Mouse (Mus musculus): ENCODE data around the gene Adcy7. TPM values are rescaled to one million over a fixed set of nuclear protein-coding genes. Genes with fewer than 3 reads are reported as not detected.

Gene Adcy7
- polyA plus RNA-seq, 1 experiment from 2014 or later, result 5.9 TPM

DNA sequence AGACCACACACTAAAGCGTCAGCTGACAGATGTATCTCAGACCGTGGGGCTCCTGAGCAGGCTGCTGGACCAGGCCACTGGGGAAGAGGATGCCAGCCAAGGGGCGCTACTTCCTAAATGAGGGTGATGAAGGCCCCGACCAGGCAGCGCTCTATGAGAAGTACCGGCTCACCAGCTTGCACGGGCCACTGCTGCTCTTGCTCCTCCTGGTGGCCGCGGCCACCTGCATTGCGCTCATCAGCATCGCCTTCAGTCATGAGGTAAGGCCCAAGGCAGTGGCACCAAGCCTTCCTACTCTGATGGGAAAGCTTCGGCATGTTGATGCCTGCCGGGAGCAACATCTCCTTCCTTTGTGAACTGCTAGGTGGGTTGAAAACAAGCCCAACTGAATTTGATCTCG is 34.3 kb downstream of the Adcy7 start:
- Histone ChIP-seq H3K36me3 (ENCODE audit: control insufficient read depth, insufficient read depth) (no peaks in the 10 kb centered on the region), H3K4me2 (ENCODE audit: low read depth, low read length) (no peak overlapping the region), H3K4me1 (ENCODE audit: control insufficient read depth, insufficient read depth, low read length) (0 out of 2 replicates have a peak, but pooled peaks cover 4% of the 10 kb centered on the region), H3K9ac (ENCODE audit: low read length) (no peak overlapping the region), H3K4me3 (ENCODE audit: low read length) (no peak overlapping the region), H3K27ac (ENCODE audit: low read length) (no peak overlapping the region), H3K9me3 (replicated peaks; ENCODE audit: control insufficient read depth, low read length) (no peaks in the 10 kb centered on the region), H3K27me3 (ENCODE audit: control insufficient read depth, insufficient read depth, low read length) (no peaks in the 10 kb centered on the region)
- 62% methylated on average over 14 of the region's 14 CpGs for WGBS
- no peak for ATAC-seq (replicated peaks; ENCODE audit: extremely low read depth, insufficient read depth, low FRiP score)

DNA sequence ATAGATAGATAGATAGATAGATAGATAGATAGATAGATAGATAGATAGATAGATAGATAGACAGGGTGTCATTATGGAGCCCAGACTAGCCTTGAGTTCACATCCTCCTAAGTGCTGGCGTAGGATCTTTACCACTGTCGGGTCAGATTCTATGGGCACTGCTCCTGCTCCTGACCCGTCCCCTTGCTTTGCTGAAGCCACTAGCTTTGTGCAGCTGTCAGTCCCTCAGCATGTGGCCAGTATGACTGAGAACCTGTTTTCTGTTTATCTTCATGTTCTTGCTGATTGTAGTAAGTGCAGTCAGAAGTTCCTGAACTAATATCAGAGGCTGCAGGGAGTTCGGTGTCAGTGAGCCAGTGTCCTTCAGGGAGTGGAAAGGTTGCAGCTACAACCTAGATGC is 35.5 kb downstream of the Adcy7 start:
- no peaks in the 10 kb centered on the region for H3K27me3 ChIP-seq (ENCODE audit: control insufficient read depth, insufficient read depth, low read length)
- H3K4me3 ChIP-seq (ENCODE audit: low read length), result no peak overlapping the region
- no peak overlapping the region for H3K4me2 ChIP-seq (ENCODE audit: low read depth, low read length)
- no peak for ATAC-seq (replicated peaks; ENCODE audit: extremely low read depth, insufficient read depth, low FRiP score)
- no peaks in the 10 kb centered on the region for H3K9me3 ChIP-seq (replicated peaks; ENCODE audit: control insufficient read depth, low read length)
- no peak overlapping the region for H3K9ac ChIP-seq (ENCODE audit: low read length)
- 73% methylated on average over 4 of the region's 4 CpGs for WGBS
- H3K27ac ChIP-seq (ENCODE audit: low read length), result no peak overlapping the region
- 0 out of 2 replicates have a peak, but pooled peaks cover 2% of the 10 kb centered on the region for H3K4me1 ChIP-seq (ENCODE audit: control insufficient read depth, insufficient read depth, low read length)
- no peaks in the 10 kb centered on the region for H3K36me3 ChIP-seq (ENCODE audit: control insufficient read depth, insufficient read depth)

DNA sequence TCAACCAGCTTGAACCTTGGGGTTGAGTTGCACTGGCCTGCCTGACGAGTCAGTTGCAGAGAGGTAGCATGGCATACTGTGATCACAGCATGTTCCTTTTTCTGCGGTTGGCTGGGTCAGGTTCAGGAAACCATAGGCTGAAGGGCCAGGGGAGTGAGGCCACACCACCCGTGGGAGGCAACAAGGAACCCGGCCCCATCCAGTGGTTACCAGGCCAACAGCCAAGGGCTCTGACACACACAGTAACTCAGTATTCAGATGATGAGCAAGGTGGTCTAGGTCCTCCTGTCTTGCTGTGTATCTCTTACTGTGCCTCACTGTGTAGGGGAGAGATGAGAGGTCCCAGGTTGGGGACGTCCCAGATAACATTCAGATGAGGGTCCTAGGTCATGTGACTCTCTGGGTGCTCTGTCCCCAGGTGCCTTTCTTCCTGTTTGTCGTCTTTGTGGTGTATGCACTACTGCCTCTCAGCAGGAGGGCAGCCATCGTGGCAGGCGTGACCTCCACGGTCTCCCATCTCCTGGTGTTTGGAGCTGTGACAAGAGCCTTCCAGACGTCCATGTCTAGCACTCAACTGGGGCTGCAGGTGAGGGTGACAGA is 37.2 kb downstream of the Adcy7 start:
- Histone ChIP-seq H3K27ac (ENCODE audit: low read length) (no peak overlapping the region), H3K36me3 (ENCODE audit: control insufficient read depth, insufficient read depth) (no peaks in the 10 kb centered on the region), H3K27me3 (ENCODE audit: control insufficient read depth, insufficient read depth, low read length) (no peaks in the 10 kb centered on the region), H3K4me2 (ENCODE audit: low read depth, low read length) (no peak overlapping the region), H3K9ac (ENCODE audit: low read length) (no peak overlapping the region), H3K4me3 (ENCODE audit: low read length) (no peak overlapping the region), H3K4me1 (ENCODE audit: control insufficient read depth, insufficient read depth, low read length) (peaks cover 8% of the 10 kb centered on the region; the same call in 1 of the 2 replicates), H3K9me3 (replicated peaks; ENCODE audit: control insufficient read depth, low read length) (no peaks in the 10 kb centered on the region)
- no peak; the same call in 1 of the 2 replicates for ATAC-seq (replicated peaks; ENCODE audit: extremely low read depth, insufficient read depth, low FRiP score)
- 67% methylated on average over 10 of the region's 10 CpGs for WGBS

DNA sequence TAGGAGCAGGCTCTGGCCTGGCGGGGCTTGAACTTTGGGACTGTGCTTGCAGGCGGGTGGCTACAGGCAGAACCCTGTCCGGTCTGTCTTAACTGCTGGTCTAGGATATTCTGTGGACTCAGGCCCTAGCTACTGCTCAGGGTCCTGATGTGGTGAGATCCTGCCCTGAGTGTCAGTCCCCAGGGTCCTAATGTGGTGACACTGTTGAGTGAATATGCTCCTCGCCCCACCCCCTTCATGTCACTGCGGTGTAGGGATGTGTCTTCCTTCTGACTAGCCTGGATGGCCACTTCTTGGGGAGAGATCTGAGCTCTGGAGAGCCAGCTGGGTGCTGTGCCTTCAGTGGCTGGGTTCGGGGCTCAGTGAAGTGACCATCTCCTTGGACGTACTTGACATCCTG is 37.7 kb downstream of the Adcy7 start:
- H3K9me3 ChIP-seq (replicated peaks; ENCODE audit: control insufficient read depth, low read length), result no peaks in the 10 kb centered on the region
- no peaks in the 10 kb centered on the region for H3K27me3 ChIP-seq (ENCODE audit: control insufficient read depth, insufficient read depth, low read length)
- H3K9ac ChIP-seq (ENCODE audit: low read length), result no peak overlapping the region
- no peak overlapping the region for H3K4me3 ChIP-seq (ENCODE audit: low read length)
- no peak overlapping the region for H3K4me2 ChIP-seq (ENCODE audit: low read depth, low read length)
- 89% methylated on average over 7 of the region's 7 CpGs for WGBS
- no peak overlapping the region for H3K27ac ChIP-seq (ENCODE audit: low read length)
- H3K4me1 ChIP-seq (ENCODE audit: control insufficient read depth, insufficient read depth, low read length), result peaks cover 8% of the 10 kb centered on the region; the same call in 1 of the 2 replicates
- no peaks in the 10 kb centered on the region for H3K36me3 ChIP-seq (ENCODE audit: control insufficient read depth, insufficient read depth)
- ATAC-seq (replicated peaks; ENCODE audit: extremely low read depth, insufficient read depth, low FRiP score), result no peak

DNA sequence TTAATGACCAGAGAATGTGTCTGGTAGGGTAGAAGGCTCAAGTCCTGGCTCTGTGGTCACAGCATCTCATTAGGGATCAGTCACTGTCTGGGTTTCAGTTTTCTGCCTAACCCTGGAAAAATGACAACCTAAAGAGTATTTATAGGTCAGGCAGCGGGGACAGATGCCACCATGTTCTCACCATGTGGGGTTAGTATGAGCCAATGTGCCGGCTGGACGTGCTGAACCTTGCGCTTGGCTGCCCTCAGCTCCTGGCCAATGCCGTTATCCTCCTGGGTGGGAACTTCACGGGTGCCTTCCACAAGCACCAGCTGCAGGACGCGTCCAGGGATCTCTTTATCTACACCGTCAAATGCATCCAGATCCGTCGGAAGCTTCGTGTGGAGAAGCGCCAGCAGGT is 38.1 kb downstream of the Adcy7 start:
- Histone ChIP-seq H3K27ac (ENCODE audit: low read length) (no peak overlapping the region), H3K9ac (ENCODE audit: low read length) (no peak overlapping the region), H3K4me3 (ENCODE audit: low read length) (no peak overlapping the region), H3K36me3 (ENCODE audit: control insufficient read depth, insufficient read depth) (no peaks in the 10 kb centered on the region), H3K9me3 (replicated peaks; ENCODE audit: control insufficient read depth, low read length) (no peaks in the 10 kb centered on the region), H3K4me1 (ENCODE audit: control insufficient read depth, insufficient read depth, low read length) (peaks cover 8% of the 10 kb centered on the region; the same call in 1 of the 2 replicates), H3K27me3 (ENCODE audit: control insufficient read depth, insufficient read depth, low read length) (no peaks in the 10 kb centered on the region), H3K4me2 (ENCODE audit: low read depth, low read length) (no peak overlapping the region)
- ATAC-seq (replicated peaks; ENCODE audit: extremely low read depth, insufficient read depth, low FRiP score), result no peak
- 86% methylated on average over 13 of the region's 13 CpGs for WGBS

DNA sequence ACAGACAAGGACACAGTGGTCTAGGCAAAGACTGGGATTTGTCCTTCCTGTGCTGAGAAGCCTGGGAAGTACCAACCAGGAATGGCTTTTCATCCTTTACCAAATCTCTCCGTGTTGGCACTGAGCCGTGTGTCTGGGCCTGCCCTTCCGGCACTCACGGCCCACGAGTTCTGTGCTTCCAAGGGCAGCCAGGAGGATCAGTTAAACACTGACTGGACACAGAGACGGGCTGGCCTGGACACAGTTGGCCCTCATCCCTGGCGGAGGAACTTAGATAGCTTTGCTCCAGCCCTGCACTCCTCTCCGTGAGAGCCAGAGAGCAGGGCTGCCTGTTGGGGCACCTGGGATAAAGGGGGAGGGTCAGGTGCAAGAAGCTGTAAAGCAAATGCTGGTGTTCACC is 40.8 kb downstream of the Adcy7 start:
- no peak overlapping the region for H3K27ac ChIP-seq (ENCODE audit: low read length)
- WGBS, result 39% methylated on average over 8 of the region's 8 CpGs
- peaks cover 14% of the 10 kb centered on the region; the same call in 1 of the 2 replicates for H3K4me1 ChIP-seq (ENCODE audit: control insufficient read depth, insufficient read depth, low read length)
- H3K36me3 ChIP-seq (ENCODE audit: control insufficient read depth, insufficient read depth), result no peaks in the 10 kb centered on the region
- no peak overlapping the region for H3K4me3 ChIP-seq (ENCODE audit: low read length)
- no peak overlapping the region for H3K9ac ChIP-seq (ENCODE audit: low read length)
- no peaks in the 10 kb centered on the region for H3K9me3 ChIP-seq (replicated peaks; ENCODE audit: control insufficient read depth, low read length)
- ATAC-seq (replicated peaks; ENCODE audit: extremely low read depth, insufficient read depth, low FRiP score), result no peak; the same call in 1 of the 2 replicates
- H3K4me2 ChIP-seq (ENCODE audit: low read depth, low read length), result no peak overlapping the region
- H3K27me3 ChIP-seq (ENCODE audit: control insufficient read depth, insufficient read depth, low read length), result no peaks in the 10 kb centered on the region

DNA sequence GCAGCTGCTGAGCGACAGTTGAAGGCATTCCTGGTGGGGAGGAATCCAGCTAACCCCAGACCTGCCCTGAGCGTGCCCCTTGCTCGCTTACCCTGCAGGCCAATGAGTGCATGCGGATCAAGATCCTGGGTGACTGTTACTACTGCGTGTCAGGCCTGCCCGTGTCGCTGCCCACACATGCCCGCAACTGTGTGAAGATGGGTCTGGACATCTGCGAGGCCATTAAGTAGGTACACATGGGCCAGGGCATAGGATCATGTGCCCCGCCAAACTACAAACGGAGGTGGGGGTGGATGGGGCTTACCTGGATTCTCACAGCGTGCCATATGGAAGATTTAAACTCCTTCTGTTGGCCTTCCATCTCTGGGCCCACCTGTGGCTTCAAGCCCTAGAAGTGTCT is 41.8 kb downstream of the Adcy7 start:
- Histone ChIP-seq H3K27me3 (ENCODE audit: control insufficient read depth, insufficient read depth, low read length) (no peaks in the 10 kb centered on the region), H3K4me1 (ENCODE audit: control insufficient read depth, insufficient read depth, low read length) (peaks cover 12% of the 10 kb centered on the region; the same call in 1 of the 2 replicates), H3K9ac (ENCODE audit: low read length) (no peak overlapping the region), H3K9me3 (replicated peaks; ENCODE audit: control insufficient read depth, low read length) (no peaks in the 10 kb centered on the region), H3K4me3 (ENCODE audit: low read length) (no peak overlapping the region), H3K4me2 (ENCODE audit: low read depth, low read length) (no peak overlapping the region), H3K27ac (ENCODE audit: low read length) (no peak overlapping the region), H3K36me3 (ENCODE audit: control insufficient read depth, insufficient read depth) (no peaks in the 10 kb centered on the region)
- WGBS, result 89% methylated on average over 12 of the region's 12 CpGs
- ATAC-seq (replicated peaks; ENCODE audit: extremely low read depth, insufficient read depth, low FRiP score), result no peak

DNA sequence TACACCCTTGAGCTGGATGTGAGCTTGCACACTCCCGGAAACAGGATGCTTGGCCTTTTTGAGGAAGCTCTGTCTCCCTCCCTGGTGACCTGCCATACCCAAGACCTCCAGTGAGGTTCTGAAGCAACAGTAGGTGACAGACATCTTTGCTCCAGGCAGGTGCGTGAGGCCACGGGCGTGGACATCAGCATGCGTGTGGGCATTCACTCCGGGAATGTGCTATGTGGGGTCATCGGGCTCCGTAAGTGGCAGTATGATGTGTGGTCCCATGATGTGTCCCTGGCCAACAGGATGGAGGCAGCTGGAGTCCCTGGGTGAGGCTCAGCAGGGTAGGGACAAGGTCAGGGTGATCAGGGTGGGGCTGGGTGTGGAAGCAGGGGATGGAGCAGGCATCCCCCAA is 43.1 kb downstream of the Adcy7 start:
- H3K27ac ChIP-seq (ENCODE audit: low read length), result no peak overlapping the region
- H3K9ac ChIP-seq (ENCODE audit: low read length), result no peak overlapping the region
- no peaks in the 10 kb centered on the region for H3K27me3 ChIP-seq (ENCODE audit: control insufficient read depth, insufficient read depth, low read length)
- H3K36me3 ChIP-seq (ENCODE audit: control insufficient read depth, insufficient read depth), result no peaks in the 10 kb centered on the region
- WGBS, result 94% methylated on average over 8 of the region's 8 CpGs
- H3K4me2 ChIP-seq (ENCODE audit: low read depth, low read length), result no peak overlapping the region
- no peak overlapping the region for H3K4me3 ChIP-seq (ENCODE audit: low read length)
- H3K9me3 ChIP-seq (replicated peaks; ENCODE audit: control insufficient read depth, low read length), result no peaks in the 10 kb centered on the region
- peaks cover 12% of the 10 kb centered on the region; the same call in 1 of the 2 replicates for H3K4me1 ChIP-seq (ENCODE audit: control insufficient read depth, insufficient read depth, low read length)
- no peak for ATAC-seq (replicated peaks; ENCODE audit: extremely low read depth, insufficient read depth, low FRiP score)

DNA sequence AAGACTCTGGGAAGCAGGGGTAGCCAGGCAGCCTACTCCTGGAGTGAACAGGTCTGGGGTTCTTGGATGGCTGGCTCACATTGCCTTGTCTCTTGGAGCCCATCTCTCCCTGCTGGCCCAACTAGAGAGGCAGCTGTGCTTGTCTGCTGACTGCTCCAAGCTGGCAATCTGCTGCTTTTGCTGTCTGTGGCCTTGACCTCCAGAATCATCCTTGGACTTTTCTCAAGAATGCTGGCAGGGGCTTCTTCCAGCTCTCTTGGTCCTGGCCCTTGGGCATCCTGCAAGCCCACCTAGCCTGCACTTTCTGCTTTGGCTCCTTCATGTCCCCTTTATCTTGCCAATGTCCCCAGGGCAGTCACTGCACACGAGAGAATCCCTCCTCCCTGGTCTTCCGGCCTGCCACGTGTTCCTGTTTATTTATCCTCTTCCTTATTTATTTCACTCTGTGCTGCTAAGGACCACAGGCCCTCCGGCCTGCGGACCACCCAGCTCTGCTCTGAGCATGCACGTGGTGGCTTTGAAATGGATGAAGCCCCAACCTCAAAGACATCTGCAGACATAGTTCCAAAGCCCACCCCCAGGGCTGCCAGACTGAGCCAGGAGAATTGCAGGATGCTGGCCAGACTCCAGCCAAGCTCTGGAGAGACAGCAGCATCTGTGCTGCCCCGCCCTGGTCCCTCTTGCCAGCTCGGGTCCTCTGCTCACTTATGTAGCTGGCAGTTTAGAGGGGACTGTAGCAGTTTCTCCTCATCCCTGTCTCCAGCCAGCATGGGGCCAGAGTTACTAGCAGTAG is 44.1 kb downstream of the Adcy7 start:
- no peak overlapping the region for H3K4me3 ChIP-seq (ENCODE audit: low read length)
- no peak overlapping the region for H3K9ac ChIP-seq (ENCODE audit: low read length)
- H3K9me3 ChIP-seq (replicated peaks; ENCODE audit: control insufficient read depth, low read length), result no peaks in the 10 kb centered on the region
- WGBS, result 35% methylated on average over 8 of the region's 8 CpGs
- H3K4me2 ChIP-seq (ENCODE audit: low read depth, low read length), result no peak overlapping the region
- H3K27me3 ChIP-seq (ENCODE audit: control insufficient read depth, insufficient read depth, low read length), result no peaks in the 10 kb centered on the region
- no peak overlapping the region for H3K27ac ChIP-seq (ENCODE audit: low read length)
- H3K36me3 ChIP-seq (ENCODE audit: control insufficient read depth, insufficient read depth), result no peaks in the 10 kb centered on the region
- ATAC-seq (replicated peaks; ENCODE audit: extremely low read depth, insufficient read depth, low FRiP score), result 0 out of 2 replicates have a peak, but pooled peaks have one; percentile 26
- H3K4me1 ChIP-seq (ENCODE audit: control insufficient read depth, insufficient read depth, low read length), result peaks cover 12% of the 10 kb centered on the region; the same call in 1 of the 2 replicates

All from heart, embryonic 16.5 days (tissue).